In genomic region chr4:80910481-80910870, GRCm38 (mm10) we compare ENCODE assay signal across 8 mouse cellular contexts. TPM values are rescaled to one million over a fixed set of nuclear protein-coding genes. Genes with fewer than 3 reads are reported as not detected.
A peak's percentile ranks its signal among the peaks of the same experiment; 100 is the strongest.
DNase-seq lines count a peak whose midpoint lies in the region; ATAC-seq lines count a peak whose summit lies in the region.

TSS of gene Lurap1l (plus strand) at chr4:80910646.

- no peaks in the 10 kb centered on the region for H3K9me3 ChIP-seq in hindbrain, embryonic 14.5 days (ENCODE audit: control insufficient read depth, low read length)

- ATAC-seq in hindbrain, embryonic 14.5 days (ENCODE audit: low FRiP score) = peak; percentile 15; the same call in 1 of the 2 replicates
- ATAC-seq in activated CD4-positive, CD25-positive, alpha-beta regulatory T cell, adult 4 months = no peak

- peak within 1 kb of the TSS; percentile 82 for H3K9ac ChIP-seq in hindbrain, embryonic 14.5 days

- DNase-seq in R1 (ENCODE audit: low read depth, low spot score) = peak; percentile 79
- peak; percentile 5 for DNase-seq in cerebellum, adult 9-11 months
- DNase-seq in frontal cortex, postnatal 25 days (ENCODE audit: low spot score in 2 of 2) = peak; percentile 11 to 29
- DNase-seq in hindbrain, embryonic 14.5 days (ENCODE audit: low spot score) = peak; percentile 64
- peak; percentile 48 to 64 for DNase-seq in layer of hippocampus, postnatal 36 days
- peak; percentile 81 for DNase-seq in lung, postnatal 36 days
- peak; percentile 3 for DNase-seq in right cerebral cortex, postnatal 4 days

- whole genome bisulfite sequencing in hindbrain, embryonic 14.5 days = 0% methylated on average over 10 of the region's 10 CpGs

- H3K27me3 ChIP-seq in hindbrain, embryonic 14.5 days (ENCODE audit: control insufficient read depth, insufficient read depth, low read length) = no peaks in the 10 kb centered on the region

- peaks cover 8% of the 10 kb centered on the region; the same call in 1 of the 2 replicates for H3K4me1 ChIP-seq in hindbrain, embryonic 14.5 days (replicated peaks; ENCODE audit: control insufficient read depth, insufficient read depth, low read length)

- peak within 1 kb of the TSS; percentile 81 for H3K4me3 ChIP-seq in hindbrain, embryonic 14.5 days (replicated peaks; ENCODE audit: low read length)

- H3K4me2 ChIP-seq in hindbrain, embryonic 14.5 days (replicated peaks) = peak within 1 kb of the TSS; percentile 58

- H3K27ac ChIP-seq in hindbrain, embryonic 14.5 days = peak within 1 kb of the TSS; percentile 92

- H3K36me3 ChIP-seq in hindbrain, embryonic 14.5 days (replicated peaks; ENCODE audit: control insufficient read depth, insufficient read depth) = no peaks in the 10 kb centered on the region

RNA-seq across cellular contexts. Expression of gene Lurap1l, which starts in this region (rescaled TPM):
- polyA plus RNA-seq in hindbrain, embryonic 14.5 days (2014; fragmentation: Nextera tagmentation; extraction: Ambion mirVana) = 11.4 and 12.3 TPM in 2 replicates
- total RNA-seq in layer of hippocampus, postnatal 36 days (2021) = 10 to 100 TPM; 30.0 to 35.1 TPM
- polyA plus RNA-seq in activated CD4-positive, CD25-positive, alpha-beta regulatory T cell, adult 4 months (2017; shearing (Covaris generic)) = not detected

Comparison
In these comparisons a context has a peak if more than half of its experiments do, and no peak if none do; other contexts are left out.
1. RNA of gene Lurap1l (polyA plus RNA-seq): 11.4 to 12.3 TPM in hindbrain, embryonic 14.5 days; not detected in activated CD4-positive, CD25-positive, alpha-beta regulatory T cell, adult 4 months; every median in the first group is over 10 times any median in the second.
2. DNase-seq: peak in every context shown above with its lines; median percentile 81 in lung, postnatal 36 days; 79 in R1; 64 in hindbrain, embryonic 14.5 days; 56 in layer of hippocampus, postnatal 36 days; 20 in frontal cortex, postnatal 25 days; 5 in cerebellum, adult 9-11 months; 3 in right cerebral cortex, postnatal 4 days.